Mouse (Mus musculus) heart, adult 2 months (tissue): ENCODE data around the gene Mfsd6l.

Experiments used
- CTCF ChIP-seq: fragments of 200-600 bp; IDR thresholded peaks from 2 replicates; pipeline ENCODE4 v1.8.1; 2022; ENCODE audit warnings: antibody characterized with exemption, mild to moderate bottlenecking, moderate library complexity
- EP300 ChIP-seq: fragments of 200-500 bp; IDR thresholded peaks from 2 replicates; pipeline ENCODE4 v1.6.1; 2011; ENCODE audit warnings: low read depth, low read length, control low read depth; ENCODE audit not compliant: insufficient read depth
- POLR2A ChIP-seq: fragments of 200-500 bp; IDR thresholded peaks from 2 replicates; pipeline ENCODE4 v1.6.1; 2011; ENCODE audit warnings: mild to moderate bottlenecking, low read depth, low read length, control low read depth; ENCODE audit not compliant: insufficient read depth

DNA sequence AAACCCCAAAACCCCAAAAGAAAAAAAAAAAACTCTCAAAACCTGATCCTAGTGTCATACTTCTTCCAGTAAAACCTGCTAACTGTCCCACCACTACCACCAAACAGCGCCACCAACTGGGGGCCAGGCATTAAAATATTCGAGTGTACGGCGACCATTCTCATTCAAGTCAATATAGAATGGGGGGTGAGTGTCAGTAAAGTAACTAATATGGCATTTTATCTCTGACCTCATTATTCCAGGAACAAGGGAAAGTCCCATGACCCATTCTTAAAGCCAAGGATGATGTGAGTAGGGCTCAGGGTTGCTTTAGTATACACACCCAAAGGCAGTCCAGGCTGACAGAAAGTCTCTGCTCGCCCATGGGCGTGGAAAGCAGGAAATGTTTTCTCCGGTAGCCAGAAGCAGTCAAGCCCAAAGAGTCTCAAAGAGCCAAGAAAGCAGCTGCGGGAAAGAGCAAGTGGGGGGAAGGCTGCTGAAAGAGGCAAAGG lies 2.0 kb upstream of the Mfsd6l start:
- TF ChIP-seq POLR2A (no peak), EP300 (0 out of 2 replicates have a peak, but pooled peaks have one; percentile 49), CTCF (peak; percentile 79)
